Mouse (Mus musculus) hindbrain, embryonic 14.5 days (tissue): ENCODE data around the gene Pcnp. TPM values are rescaled to one million over a fixed set of nuclear protein-coding genes. Genes with fewer than 3 reads are reported as not detected.

ENCODE experiments used
- ATAC-seq: fragments of 200-750 bp; cut with Nextera tagmentation; 2 replicates; pipeline ENCODE4 v1.8.0; 2017; ENCODE audit warnings: moderate number of reproducible peaks, mild to moderate bottlenecking, moderate TSS enrichment, moderate library complexity; ENCODE audit not compliant: low FRiP score
- DNase-seq: peaks from one replicate; pipeline ENCODE4 v3.0.0-alpha.2; 2015; ENCODE audit warnings: low spot score
- H3K27ac ChIP-seq: fragments of 300-500 bp; sonication (generic); 2 replicates; pipeline ENCODE4 v1.5.1; 2014; ENCODE audit warnings: mild to moderate bottlenecking, moderate library complexity
- H3K27me3 ChIP-seq: fragments of 300-500 bp; sonication (generic); 2 replicates; pipeline ENCODE4 v1.6.1; 2014; ENCODE audit warnings: mild to moderate bottlenecking, low read length, mixed read lengths; ENCODE audit not compliant: control insufficient read depth, insufficient read depth
- H3K36me3 ChIP-seq: fragments of 300-500 bp; sonication (generic); replicated peaks from 2 replicates; pipeline ENCODE4 v1.6.1; 2014; ENCODE audit not compliant: control insufficient read depth, insufficient read depth
- H3K4me1 ChIP-seq: fragments of 300-500 bp; sonication (generic); replicated peaks from 2 replicates; pipeline ENCODE4 v1.6.1; 2014; ENCODE audit warnings: antibody characterized with exemption, low read length, mixed read lengths; ENCODE audit not compliant: control insufficient read depth, insufficient read depth
- H3K4me2 ChIP-seq: fragments of 300-500 bp; sonication (generic); replicated peaks from 2 replicates; pipeline ENCODE4 v1.6.1; 2014; ENCODE audit warnings: mild to moderate bottlenecking, moderate library complexity
- H3K4me3 ChIP-seq: fragments of 300-500 bp; sonication (generic); replicated peaks from 2 replicates; pipeline ENCODE4 v1.5.1; 2014; ENCODE audit warnings: mild to moderate bottlenecking, low read length
- H3K9ac ChIP-seq: fragments of 300-500 bp; sonication (generic); 2 replicates; pipeline ENCODE4 v1.6.1; 2014
- H3K9me3 ChIP-seq: fragments of 300-500 bp; sonication (generic); 2 replicates; pipeline ENCODE4 v1.6.1; 2016; ENCODE audit warnings: low read length; ENCODE audit not compliant: control insufficient read depth
- WGBS: fragments of 180-500 bp; shearing (Covaris S2); extraction: QIAGEN DNeasy Blood & Tissue Kit; methylation state at CpG from one replicate; pipeline ENCODE4 v1.1.7; 2014; 5-methylcytosine and 5-hydroxymethylcytosine counted together
- polyA plus RNA-seq: library from polyadenylated mRNA; unstranded; fragments of >200 nt; fragmentation: Nextera tagmentation; extraction: Ambion mirVana; gene quantifications from 2 replicates; pipeline ENCODE4 v1.2.1, GENCODE M21; 2014

The Pcnp gene
- polyA plus RNA-seq, 1 experiment from 2014 or later: 214 TPM

DNA sequence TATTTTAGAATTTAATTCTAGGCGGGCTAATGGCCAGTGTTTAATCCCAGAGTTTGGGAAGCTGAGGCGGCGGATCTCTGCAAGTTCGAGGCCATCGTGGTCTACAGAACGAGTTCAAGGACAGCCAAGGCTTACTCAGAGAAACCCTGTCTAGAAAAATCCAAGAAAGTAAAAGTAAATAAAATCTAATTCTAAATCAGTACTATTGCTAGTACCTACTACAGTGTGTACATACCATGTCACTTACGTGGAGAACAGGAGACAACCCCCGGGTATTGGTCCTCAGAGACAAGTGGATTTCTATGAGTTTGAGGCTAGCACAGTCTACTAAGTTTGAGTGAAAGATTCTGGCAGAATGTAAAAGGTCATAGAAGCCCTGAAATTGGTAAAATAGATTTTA is 8.6 kb upstream of the Pcnp start:
- Histone ChIP-seq H3K4me2 (peak overlapping the region; percentile 72), H3K4me3 (peak overlapping the region; percentile 76), H3K27ac (peak overlapping the region; percentile 89), H3K9ac (peak overlapping the region; percentile 76), H3K36me3 (peaks cover 21% of the 10 kb centered on the region), H3K27me3 (no peaks in the 10 kb centered on the region), H3K9me3 (no peaks in the 10 kb centered on the region), H3K4me1 (peaks cover 18% of the 10 kb centered on the region)
- 36% methylated on average over 8 of the region's 8 CpGs for WGBS
- ATAC-seq (no peak), DNase-seq (no peak)

DNA sequence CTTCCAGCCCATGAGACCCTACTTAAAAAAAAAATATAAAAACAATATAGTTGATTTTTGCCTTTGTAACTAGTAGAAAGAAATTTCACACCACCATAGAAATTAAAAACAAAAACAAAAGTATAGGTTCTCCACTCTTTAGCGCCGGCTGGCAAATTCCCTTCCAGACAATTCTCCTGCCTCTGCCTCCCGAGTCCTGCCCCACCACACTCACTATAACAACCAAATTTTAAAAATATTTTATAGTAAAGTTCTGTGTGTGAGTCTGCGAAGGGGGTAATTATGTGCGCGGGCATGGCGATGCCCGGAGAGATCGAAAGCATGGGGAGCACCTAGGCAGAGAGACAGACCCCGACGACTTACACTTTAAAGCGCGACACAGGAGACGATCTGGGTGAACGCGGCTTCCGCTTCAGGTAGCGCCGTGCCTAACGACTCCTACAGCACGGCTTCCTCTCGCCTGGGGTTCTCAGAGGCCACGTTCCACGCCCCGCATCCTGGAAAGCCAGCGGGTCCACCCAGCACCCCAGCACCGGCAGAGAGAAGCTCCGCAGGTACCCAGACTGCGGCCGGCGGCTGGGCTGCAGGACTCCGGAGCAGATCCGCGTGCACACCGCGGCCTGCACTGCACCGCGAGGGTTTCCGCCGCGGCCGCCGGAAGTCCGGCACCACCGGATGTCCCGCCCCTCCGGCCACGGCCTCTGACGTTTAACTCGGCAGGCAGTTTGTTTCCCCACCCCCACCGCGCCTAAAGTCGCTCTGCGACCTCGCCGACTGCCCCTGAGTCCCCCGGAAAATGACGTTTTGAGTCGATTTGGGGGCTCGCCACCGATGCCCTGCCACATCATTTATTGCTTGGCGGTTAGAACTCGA is 7.8 kb upstream of the Pcnp start, which contains the start of gene Trmt10c:
Trmt10c (minus strand) TSS at position 682 of the 873 bp plus-strand sequence.
- Histone ChIP-seq H3K4me2 (peak within 1 kb of the TSS; percentile 72), H3K27ac (peak within 1 kb of the TSS; percentile 89), H3K4me1 (peaks cover 18% of the 10 kb centered on the region), H3K9me3 (no peaks in the 10 kb centered on the region), H3K27me3 (no peaks in the 10 kb centered on the region), H3K4me3 (peak within 1 kb of the TSS; percentile 76), H3K9ac (peak within 1 kb of the TSS; percentile 76), H3K36me3 (peaks cover 28% of the 10 kb centered on the region)
- DNase-seq (peak; percentile 94), ATAC-seq (peak; percentile 100)
- under 1% methylated on average over 63 of the region's 63 CpGs for WGBS

DNA sequence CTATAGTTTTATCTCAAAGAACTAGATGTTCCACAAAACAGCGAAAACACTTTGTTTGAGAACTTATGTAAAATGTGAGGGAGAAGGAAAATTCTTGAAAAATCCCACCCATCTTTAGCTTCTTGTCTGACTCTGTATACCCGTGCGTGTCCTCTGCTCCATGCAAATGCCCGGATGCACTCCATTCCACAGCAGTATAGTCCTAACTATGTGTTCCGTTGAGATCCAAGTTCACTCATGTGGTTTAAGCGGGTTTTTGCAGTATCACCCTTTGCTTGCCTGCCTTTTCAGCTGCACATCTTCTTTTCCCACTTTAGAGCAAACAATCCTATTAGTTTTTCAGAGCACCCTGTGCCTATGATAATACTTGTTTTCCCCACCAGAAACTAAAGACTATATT is 7.0 kb upstream of the Pcnp start:
- peak overlapping the region; percentile 76 for H3K9ac ChIP-seq
- 66% methylated on average over 6 of the region's 6 CpGs for WGBS

DNA sequence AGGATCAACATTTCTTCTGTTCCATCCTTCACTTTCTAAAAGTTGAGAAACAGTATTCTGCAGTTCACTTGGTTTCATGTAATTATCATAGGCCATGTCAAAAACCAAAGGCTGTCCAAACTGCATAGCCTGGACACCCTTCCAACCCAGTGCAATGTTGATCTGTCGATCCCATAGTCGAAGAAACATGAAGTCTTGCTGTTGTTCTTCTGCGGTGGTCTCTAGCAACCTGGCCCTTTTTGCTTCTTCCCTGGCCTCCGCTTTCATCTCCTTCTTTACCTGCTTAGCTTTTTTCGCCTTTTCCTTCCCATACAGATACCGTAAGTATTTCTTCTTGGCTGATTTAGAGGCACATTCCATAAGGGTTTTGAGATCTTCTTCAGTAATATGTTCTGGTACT is 5.0 kb upstream of the Pcnp start:
- Histone ChIP-seq H3K27me3 (no peaks in the 10 kb centered on the region), H3K4me2 (no peak overlapping the region), H3K27ac (no peak overlapping the region), H3K36me3 (peaks cover 39% of the 10 kb centered on the region), H3K9ac (no peak overlapping the region), H3K4me3 (no peak overlapping the region), H3K9me3 (no peaks in the 10 kb centered on the region), H3K4me1 (peaks cover 25% of the 10 kb centered on the region)
- DNase-seq (no peak), ATAC-seq (no peak)
- 96% methylated on average over 6 of the region's 6 CpGs for WGBS

More for the DNA sequence above, 7.0 kb upstream of the Pcnp start:
- Histone ChIP-seq H3K4me3 (peak overlapping the region; percentile 76), H3K27ac (no peak overlapping the region), H3K9me3 (no peaks in the 10 kb centered on the region), H3K4me1 (peaks cover 18% of the 10 kb centered on the region), H3K4me2 (peak overlapping the region; percentile 72), H3K27me3 (no peaks in the 10 kb centered on the region), H3K36me3 (peaks cover 37% of the 10 kb centered on the region)
- ATAC-seq (no peak), DNase-seq (peak; percentile 22)

DNA sequence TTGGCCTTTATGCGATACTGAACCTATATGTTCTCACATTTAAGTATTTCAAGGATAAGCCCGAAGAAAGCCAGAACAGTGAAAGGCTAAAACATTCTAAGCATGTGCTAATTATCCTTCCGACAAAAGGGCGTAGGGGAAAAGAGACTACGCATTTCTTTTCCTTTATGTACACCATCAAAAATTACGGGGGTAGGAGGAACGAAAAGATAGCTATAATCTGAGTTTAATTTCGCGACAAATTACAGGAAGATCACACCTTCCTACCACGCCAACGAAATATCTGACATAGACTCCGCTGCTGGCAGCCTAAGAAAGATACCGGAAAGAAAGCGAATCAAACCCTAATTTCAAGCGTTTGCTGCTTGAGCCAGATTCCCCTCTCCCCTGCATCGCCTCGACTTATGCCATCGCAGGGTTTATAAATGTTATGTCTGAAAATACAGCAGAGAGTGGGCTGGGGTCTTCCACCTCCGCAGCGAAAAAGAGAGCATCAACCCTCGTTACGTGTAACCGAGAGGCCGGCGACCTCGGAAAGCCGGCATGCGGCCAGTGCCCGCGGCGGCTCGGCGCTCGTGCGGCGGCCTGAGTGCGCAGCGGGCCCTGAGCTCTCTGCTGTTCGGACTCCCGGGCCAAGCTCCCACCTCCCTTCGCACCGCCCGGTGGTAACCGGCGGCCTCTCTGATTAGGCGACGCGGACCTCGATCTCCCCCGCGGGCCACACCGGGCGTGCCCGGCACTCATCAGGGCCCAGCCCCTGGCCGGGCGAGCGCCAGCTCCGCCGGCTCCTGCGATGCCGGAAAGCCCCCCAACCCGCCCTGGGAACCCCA is 602 bp downstream of the Pcnp start:
- Histone ChIP-seq H3K4me3 (peak overlapping the region; percentile 89), H3K27me3 (no peaks in the 10 kb centered on the region), H3K9me3 (no peaks in the 10 kb centered on the region), H3K4me2 (peak overlapping the region; percentile 83), H3K9ac (peak overlapping the region; percentile 92), H3K4me1 (peaks cover 24% of the 10 kb centered on the region), H3K27ac (peak overlapping the region; percentile 93), H3K36me3 (peaks cover 40% of the 10 kb centered on the region)
- WGBS: under 1% methylated on average over 53 of the region's 62 CpGs
- peak; percentile 89 for ATAC-seq
- DNase-seq: peak; percentile 54

DNA sequence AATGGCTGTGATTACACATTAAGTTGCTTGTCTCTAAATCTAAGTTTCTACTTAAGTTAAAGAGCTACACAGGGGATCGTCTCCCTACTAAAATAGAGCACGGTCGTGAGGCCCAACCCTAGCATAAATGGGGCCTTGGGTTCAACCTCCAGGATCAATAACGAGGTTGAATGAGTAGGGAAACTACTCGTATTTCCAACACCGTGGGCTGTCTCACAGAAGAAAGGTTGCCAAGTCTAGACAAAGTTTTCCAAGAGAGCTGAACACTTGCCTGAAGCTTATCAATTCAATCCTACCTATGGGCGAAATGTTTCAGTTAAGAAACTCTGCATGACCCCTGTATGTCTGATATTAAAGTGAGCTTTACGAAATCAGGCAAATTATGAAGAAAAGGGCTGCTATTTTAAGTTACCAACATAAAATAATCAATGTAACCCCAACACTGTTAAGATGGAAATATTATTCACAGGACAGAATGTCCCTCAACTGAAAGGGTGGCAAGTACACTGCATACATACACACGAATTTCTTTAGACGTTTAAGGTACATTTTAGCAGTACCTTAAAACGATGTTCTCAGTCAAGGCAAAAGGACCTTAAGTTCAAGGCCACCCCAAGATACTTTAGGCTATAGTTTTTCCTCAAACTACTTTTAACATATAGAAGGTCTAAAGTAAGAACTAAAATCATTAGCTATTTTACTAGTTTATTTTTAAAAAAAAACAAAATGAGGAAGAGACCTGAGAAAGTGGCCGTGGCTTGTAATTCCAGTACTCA is 1.5 kb downstream of the Pcnp start:
- Histone ChIP-seq H3K4me1 (peaks cover 24% of the 10 kb centered on the region), H3K9ac (peak overlapping the region; percentile 92), H3K4me2 (peak overlapping the region; percentile 83), H3K27ac (no peak overlapping the region), H3K36me3 (peaks cover 32% of the 10 kb centered on the region), H3K27me3 (no peaks in the 10 kb centered on the region), H3K4me3 (peak overlapping the region; percentile 89), H3K9me3 (no peaks in the 10 kb centered on the region)
- DNase-seq (no peak), ATAC-seq (no peak)
- WGBS: 58% methylated on average over 12 of the region's 12 CpGs

DNA sequence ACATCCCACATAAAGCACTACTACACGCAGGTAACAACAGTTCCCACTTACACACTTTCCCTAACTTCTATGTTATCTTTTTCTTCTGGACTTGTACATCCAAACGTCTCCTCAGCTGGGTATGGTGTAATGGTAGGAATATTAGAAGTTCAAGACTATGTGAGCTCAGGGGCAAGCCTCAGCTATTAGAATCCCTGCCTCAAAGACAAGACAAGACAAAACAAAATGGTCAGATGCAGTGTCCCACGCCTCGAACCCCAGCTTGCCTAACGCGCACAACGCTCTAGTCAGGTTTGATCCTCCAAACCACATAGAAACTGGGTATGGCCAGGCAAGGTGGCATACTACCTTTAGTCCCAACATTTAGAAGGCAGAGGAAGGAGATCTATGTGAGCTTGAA is 9.9 kb downstream of the Pcnp start:
- H3K4me1 ChIP-seq: no peaks in the 10 kb centered on the region
- H3K4me3 ChIP-seq: no peak overlapping the region
- H3K9me3 ChIP-seq: no peaks in the 10 kb centered on the region
- no peak overlapping the region for H3K9ac ChIP-seq
- DNase-seq: no peak
- no peak overlapping the region for H3K27ac ChIP-seq
- 98% methylated on average over 7 of the region's 7 CpGs for WGBS
- no peaks in the 10 kb centered on the region for H3K27me3 ChIP-seq
- ATAC-seq: no peak
- H3K36me3 ChIP-seq: peaks cover 61% of the 10 kb centered on the region
- H3K4me2 ChIP-seq: no peak overlapping the region

DNA sequence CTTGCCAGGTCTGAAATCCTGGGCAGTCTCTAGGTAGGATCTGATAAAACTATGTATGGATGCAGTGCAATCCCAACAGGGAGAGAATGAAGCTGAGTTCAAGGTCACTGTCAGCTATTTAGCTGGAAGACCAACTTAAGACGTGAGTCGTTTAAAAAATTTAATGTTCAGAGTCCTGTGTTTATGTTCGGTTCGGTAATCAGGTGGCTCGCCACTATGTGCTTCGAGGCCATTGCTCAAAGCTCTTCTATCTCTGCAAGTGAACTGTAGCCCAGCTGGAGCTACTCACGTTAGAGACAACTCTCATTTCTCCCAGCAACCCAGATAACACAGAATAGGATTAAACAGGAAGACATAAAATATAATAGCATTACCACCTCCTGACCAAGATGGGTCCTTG is 15.5 kb downstream of the Pcnp start:
- H3K9ac ChIP-seq: no peak overlapping the region
- ATAC-seq: no peak

More for the DNA sequence above, 15.5 kb downstream of the Pcnp start:
- Histone ChIP-seq H3K36me3 (peaks cover 44% of the 10 kb centered on the region), H3K4me1 (no peaks in the 10 kb centered on the region), H3K9me3 (no peaks in the 10 kb centered on the region), H3K27me3 (no peaks in the 10 kb centered on the region), H3K4me2 (no peak overlapping the region), H3K27ac (no peak overlapping the region; the same call in 1 of the 2 replicates), H3K4me3 (no peak overlapping the region)
- WGBS: 89% methylated on average over 7 of the region's 7 CpGs
- DNase-seq: no peak
